Mouse (Mus musculus) heart, adult 8-10 months (tissue): ENCODE measurements around the gene Cpt1a. TPM values are rescaled to one million over a fixed set of nuclear protein-coding genes. Genes with fewer than 3 reads are reported as not detected.

Source experiments
- DNase-seq: peaks from one replicate; pipeline ENCODE4 v3.0.0; 2022; ENCODE audit warnings: low spot score
- total RNA-seq, 4 experiments: library from RNA; stranded (reverse); gene quantifications; 2 replicates each; pipeline ENCODE4 v1.2.4; 2022

Cpt1a gene
- total RNA-seq, result 10 to 100 TPM; 46.3 to 65.6 (median 57.4) TPM

GRCm38 (mm10) chr19:3322261-3322969 lies at the start of gene Cpt1a:
TSS of gene Cpt1a (plus strand) at chr19:3322334.
- peak; percentile 65 for DNase-seq

GRCm38 (mm10) chr19:3273331-3273730 lies 48.8 kb upstream of the Cpt1a start:
- no peak for DNase-seq

GRCm38 (mm10) chr19:3275744-3276365 lies 46.3 kb upstream of the Cpt1a start:
- DNase-seq, result no peak

- DNase-seq, result no peak
These were observed 40.2 kb upstream of the Cpt1a start for GRCm38 (mm10) chr19:3281886-3282285.

GRCm38 (mm10) chr19:3282572-3283467 lies 39.3 kb upstream of the Cpt1a start, which contains the start of the genes Mrpl21 and Ighmbp2:
TSS of gene Mrpl21 (plus strand) at chr19:3282901.
TSS of gene Ighmbp2 (minus strand) at chr19:3283017.
- peak; percentile 88 for DNase-seq

GRCm38 (mm10) chr19:3289006-3289405 lies 33.1 kb upstream of the Cpt1a start:
- DNase-seq, result no peak

- peak; percentile 50 for DNase-seq
These were observed 30.1 kb upstream of the Cpt1a start for GRCm38 (mm10) chr19:3292028-3292427.

- DNase-seq, result no peak
These were observed 29.1 kb upstream of the Cpt1a start for GRCm38 (mm10) chr19:3292993-3293392.

GRCm38 (mm10) chr19:3295245-3295644 lies 26.9 kb upstream of the Cpt1a start:
- no peak for DNase-seq

GRCm38 (mm10) chr19:3297034-3297433 lies 25.1 kb upstream of the Cpt1a start:
- DNase-seq, result no peak

- DNase-seq, result no peak
These were observed 24.4 kb upstream of the Cpt1a start for GRCm38 (mm10) chr19:3297775-3298174.

GRCm38 (mm10) chr19:3304017-3304416 lies 18.1 kb upstream of the Cpt1a start:
- no peak for DNase-seq

GRCm38 (mm10) chr19:3307175-3307949 lies 14.8 kb upstream of the Cpt1a start:
- no peak for DNase-seq

- no peak for DNase-seq
These were observed 2.8 kb upstream of the Cpt1a start for GRCm38 (mm10) chr19:3319341-3319740.

GRCm38 (mm10) chr19:3320086-3320485 lies 2.0 kb upstream of the Cpt1a start:
- no peak for DNase-seq

GRCm38 (mm10) chr19:3320801-3321200 lies 1.3 kb upstream of the Cpt1a start:
- no peak for DNase-seq

- peak; percentile 78 for DNase-seq
These were observed 517 bp upstream of the Cpt1a start for GRCm38 (mm10) chr19:3321617-3322016.

GRCm38 (mm10) chr19:3323201-3323621 lies 1.1 kb downstream of the Cpt1a start:
- peak; percentile 83 for DNase-seq

- peak; percentile 81 for DNase-seq
These were observed 1.7 kb downstream of the Cpt1a start for GRCm38 (mm10) chr19:3323753-3324270.

- DNase-seq, result peak; percentile 40
These were observed 2.2 kb downstream of the Cpt1a start for GRCm38 (mm10) chr19:3324271-3324811.
